Mouse (Mus musculus) adrenal gland, adult (tissue): ENCODE measurements around the gene Gm11555.
"Not testable (repeated sequence)": the region's sequence is repeated elsewhere in the genome, so short reads cannot be mapped to it uniquely, and the experiment has no call there.

Experiments
- DNase-seq, 2 experiments: peaks; one replicate each; pipeline ENCODE4 v3.0.0; 2022 to 2023; ENCODE audit warnings: low spot score in 1 of 2; ENCODE audit not compliant: inconsistent age in 2 of 2

Gm11555 gene

DNA sequence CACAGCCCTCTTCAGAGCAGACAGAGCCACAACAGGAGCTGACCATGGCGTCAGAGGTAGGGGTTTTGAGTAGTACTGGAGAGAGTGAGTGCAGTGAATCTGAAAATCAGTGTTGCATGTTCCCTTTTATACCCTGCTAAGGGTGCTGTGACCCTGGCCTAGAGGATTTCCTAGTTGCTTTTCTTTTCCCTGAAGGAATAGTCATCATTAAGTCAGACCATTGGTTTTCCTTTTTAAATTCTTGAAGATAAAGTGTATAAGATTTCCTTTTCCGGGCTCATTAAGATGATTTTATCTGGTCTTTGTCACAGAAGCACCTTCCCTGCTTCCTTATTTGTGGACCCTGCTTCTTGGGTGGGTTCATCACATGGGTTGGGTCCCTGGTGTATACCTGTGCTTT, at the start of gene Gm11555:
Gene Gm11555, minus strand, starts transcription at position 101 of the 400 bp plus-strand sequence.
- no peak for DNase-seq

DNA sequence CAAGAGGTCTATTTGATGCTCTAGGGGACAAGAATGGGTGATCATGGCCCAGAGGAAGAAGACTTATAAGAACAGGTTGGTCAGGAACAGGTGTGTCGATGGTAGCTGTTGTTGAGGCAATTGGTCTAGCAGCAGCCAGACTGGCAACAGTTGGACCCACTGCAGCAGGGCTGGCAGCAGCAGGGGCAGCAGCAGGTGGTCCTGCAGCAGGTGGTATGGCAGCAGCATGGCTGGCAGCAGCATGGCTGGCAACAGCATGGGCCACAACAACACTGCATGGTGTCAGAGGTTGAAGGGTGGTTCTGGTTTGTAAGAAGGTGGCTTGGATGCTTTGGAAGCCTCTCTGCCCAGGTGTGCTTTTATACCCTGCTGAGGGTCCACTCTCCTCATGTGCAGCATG, 40.4 kb upstream of the Gm11555 start, which contains the start of gene Gm14190:
Gene Gm14190, minus strand, starts transcription at position 278 of the 400 bp plus-strand sequence.
- DNase-seq = no peak

DNA sequence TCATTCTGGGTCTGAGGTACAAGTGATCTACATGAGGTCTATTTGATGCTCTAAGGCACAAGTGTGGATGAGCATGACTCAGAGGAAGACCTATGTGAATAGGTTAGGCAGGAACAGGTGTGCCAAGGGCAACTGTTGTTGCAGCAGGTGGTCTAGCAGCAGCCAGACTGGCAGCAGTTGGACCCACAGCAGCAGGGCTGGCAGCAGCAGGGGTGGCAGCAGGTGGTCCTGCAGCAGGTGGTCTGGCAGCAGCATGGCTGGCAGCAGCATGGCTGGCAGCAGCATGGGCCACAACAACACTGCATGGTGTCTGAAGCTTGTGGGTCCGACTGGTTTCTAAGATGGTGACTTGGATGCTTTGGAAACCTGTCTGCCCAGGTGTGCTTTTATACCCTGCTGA, 35.2 kb upstream of the Gm11555 start:
- DNase-seq = not testable (repeated sequence)

DNA sequence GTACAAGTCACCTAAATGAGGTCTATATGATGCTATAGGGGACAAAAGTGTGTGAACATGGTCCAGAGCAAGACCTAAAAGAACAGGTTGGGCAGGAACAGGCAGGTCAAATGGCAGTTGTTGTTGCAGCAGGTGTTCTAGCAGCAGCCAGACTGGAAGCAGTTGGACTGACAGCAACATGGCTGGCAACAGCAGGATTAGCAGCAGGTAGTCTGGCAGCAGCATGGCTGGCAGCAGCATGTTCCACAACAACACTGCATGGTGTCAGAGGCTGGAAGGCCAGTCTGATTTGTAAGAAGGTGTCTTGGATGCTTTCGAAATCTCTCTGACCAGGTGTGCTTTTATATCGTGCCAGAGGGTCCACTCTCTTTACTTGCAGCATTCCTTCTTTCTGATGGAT, 33.4 kb upstream of the Gm11555 start:
- no peak for DNase-seq

DNA sequence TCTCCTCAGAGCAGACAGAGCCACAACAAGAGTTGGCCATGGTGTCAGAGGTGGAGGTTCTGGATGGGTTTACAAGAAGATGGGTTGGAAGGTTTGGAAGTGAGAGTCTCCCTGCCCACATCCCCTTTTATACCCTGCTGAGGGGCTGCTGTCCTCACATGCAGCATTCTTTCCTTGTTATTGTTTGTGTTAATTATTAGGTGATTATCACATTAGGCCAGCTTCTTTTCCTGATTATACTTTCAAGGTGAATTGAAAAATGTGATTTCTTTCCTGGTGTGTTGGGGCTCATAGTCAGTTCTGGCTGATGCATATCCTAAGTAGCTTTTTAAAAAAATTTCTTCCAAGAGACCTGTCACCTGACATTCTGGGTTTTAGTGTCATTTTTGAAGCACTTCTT, 15.8 kb upstream of the Gm11555 start, which contains the start of gene Krtap4-6:
Gene Krtap4-6, minus strand, starts transcription at position 101 of the 400 bp plus-strand sequence.
- DNase-seq = no peak

DNA sequence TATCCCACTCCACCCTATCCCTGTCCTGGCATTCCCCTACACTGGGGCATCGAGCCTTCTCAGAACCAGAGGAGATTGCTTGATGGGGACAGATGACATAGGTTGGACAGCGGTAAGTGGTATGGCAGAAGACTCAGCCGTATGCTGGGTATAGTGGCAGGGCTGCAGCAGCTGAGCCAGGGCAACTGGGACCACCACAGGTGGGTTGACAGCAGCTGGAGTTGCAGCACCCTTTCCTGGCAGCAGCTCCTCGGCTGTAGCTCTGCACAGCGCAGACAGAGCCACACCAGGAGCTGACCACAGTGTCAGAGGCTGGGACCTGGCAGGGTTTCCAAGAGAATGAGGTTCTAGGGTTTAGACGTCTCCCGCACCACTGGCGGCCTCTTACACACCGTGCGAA, 12.8 kb upstream of the Gm11555 start:
- no peak for DNase-seq

DNA sequence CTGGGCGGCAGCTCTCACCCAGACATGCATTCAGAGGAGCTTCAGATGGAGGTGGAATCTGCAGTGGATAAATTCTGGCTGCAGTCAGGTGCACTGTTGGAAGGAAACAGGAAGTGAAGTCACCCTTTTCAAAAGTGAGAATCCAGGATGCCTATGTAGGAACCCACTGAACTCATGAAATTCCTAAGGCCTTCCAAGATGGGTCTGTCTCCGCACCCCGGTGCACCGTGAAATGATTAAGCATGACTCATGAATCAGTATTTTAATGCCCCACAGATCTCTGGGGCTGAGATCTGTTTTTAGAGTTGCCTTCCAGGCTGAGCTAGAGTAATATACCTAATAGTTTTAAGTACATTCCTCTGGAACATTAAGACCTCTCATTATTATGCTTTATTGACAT, 9.2 kb upstream of the Gm11555 start:
- DNase-seq = no peak

DNA sequence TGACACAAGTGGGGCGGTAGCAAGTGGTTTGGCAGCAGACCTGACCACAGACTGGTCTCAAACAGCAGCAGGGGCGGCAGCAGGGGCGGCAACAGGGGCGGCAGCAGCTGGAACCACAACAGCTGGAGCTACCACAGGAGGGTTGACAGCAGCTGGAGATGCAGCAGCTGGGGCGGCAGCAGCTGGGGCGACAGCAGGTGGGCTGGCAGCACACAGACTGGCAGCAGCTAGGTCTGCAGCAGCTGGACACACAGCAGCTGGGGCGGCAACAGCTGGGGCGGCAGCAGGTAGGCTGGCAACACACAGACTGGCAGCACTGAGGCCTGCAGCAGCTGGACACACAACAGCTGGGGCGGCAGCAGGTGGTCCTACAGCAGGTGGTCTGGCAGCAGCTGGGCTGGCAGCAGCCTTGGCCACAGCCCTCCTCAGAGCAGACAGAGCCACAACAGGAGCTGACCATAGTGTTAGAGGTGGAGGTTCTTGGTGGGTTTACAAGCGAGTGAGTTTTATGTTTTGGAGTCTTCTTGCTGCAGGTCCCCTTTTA, 8.5 kb upstream of the Gm11555 start, which contains the start of gene Gm11563:
Gene Gm11563, minus strand, starts transcription at position 494 of the 544 bp plus-strand sequence.
- not testable (repeated sequence) for DNase-seq

DNA sequence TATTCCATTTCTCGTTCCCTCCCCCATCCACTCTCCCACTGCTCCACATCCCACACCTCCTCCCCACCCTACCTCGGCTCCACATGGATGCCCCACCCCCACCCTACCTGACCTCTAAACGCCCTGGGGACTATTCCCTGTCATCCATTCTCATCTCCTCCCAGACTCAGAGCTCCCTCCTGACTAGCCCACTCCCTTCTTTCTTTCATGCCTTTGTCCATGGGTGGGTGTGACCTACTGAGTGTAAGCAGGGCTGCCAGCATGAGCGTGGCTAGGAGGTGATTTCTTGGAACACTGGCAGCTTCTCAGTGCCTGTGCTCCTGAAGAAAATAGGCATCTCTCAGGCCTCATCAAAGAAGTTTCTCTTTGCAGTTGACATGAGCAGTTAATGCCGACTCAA, 7.0 kb upstream of the Gm11555 start:
- no peak for DNase-seq

DNA sequence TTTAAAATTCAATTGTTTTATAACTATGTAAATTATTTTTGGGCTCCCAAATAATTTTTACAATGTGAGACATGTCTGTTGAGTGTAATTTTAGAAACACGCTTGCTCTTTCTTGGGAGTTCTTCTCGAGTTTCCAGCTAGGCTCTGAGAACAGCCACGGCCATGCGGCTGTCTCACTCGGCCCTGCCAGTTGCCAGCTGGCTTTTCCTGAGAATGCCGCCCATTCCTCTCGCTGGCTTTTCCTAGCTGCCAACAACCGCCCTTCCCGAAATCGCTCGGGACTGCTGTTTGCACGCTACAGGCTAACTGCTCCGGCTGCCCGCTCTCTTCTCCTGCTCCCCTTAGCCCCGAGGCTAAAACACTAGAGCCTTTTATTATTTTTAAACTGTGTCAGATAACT, 3.6 kb downstream of the Gm11555 start:
- no peak for DNase-seq

DNA sequence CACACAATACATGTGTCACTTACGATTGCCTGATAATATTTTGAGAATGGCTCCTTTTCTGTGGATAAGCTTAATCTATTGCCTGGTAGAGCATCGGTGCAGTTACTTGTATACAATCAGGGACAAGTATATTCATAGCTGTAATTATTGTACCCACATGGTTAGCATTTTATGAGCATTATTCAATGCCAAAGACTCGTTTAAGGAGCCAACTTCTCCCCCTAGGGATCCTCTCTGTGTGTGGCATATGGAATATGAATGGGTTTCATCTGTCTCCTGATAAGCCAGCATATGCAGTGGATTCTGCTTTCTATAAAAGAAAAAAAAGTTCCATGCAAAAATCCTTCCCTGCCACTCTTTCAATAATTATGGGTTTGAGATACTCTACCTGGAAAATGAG, 5.7 kb downstream of the Gm11555 start:
- no peak for DNase-seq

DNA sequence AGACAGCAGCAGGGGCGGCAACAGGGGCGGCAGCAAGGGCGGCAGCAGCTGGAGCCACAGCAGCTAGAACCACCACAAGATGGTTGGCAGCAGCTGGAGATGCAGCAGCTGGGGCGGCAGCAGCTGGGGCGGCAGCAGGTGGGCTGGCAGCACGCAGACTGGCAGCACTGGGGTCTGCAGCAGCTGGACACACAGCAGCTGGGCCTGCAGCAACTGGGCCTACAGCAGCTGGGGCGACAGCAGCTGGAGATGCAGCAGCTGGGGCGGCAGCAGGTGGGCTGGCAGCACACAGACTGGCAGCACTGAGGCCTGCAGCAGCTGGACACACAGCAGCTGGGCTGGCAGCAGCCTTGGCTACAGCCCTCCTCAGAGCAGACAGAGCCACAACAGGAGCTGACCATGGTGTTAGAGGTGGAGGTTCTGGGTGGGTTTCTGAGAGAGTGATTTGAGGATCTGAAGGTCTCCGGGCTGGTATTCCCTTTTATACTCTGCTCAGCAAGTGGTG, 6.3 kb downstream of the Gm11555 start, which contains the start of gene Krtap4-7:
Gene Krtap4-7, minus strand, starts transcription at position 455 of the 505 bp plus-strand sequence.
- not testable (repeated sequence) for DNase-seq

DNA sequence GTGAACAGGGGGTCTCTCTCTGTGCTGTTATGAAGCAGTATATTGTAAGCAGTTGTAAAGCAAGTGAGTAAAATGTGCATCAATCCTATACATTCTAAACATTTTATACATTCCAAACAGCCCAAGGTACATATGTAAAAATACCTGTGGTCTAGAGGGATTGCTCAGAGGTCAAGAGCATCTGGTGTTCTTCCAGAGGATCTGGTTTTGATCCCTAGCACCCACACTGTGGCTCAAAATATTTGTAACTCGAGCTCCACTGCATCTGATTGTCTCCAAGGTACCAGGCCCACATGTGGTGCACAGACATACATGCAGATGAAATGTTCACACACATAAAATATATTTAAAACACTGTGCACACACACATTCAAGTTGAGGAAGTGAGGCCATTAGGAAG, 9.1 kb downstream of the Gm11555 start:
- DNase-seq = no peak

DNA sequence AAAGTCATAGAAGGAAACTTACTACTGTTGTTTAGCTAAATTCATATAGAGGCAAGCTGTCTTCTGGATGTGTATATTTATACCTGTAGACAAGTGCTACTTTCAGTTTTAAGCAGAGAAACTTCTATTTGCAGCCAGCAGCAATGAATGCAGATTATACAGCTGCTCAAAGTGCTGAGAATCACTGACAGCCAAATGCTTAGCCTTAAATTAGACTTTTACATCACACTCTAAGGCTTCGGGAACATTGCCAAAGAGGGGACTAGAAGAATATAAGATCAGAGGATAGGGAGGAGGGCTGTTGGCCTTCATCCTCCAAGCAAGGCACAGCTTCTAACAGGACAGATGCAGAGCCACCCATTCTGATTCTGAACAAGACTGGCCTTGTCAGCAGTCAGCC, 12.9 kb downstream of the Gm11555 start:
- no peak for DNase-seq

DNA sequence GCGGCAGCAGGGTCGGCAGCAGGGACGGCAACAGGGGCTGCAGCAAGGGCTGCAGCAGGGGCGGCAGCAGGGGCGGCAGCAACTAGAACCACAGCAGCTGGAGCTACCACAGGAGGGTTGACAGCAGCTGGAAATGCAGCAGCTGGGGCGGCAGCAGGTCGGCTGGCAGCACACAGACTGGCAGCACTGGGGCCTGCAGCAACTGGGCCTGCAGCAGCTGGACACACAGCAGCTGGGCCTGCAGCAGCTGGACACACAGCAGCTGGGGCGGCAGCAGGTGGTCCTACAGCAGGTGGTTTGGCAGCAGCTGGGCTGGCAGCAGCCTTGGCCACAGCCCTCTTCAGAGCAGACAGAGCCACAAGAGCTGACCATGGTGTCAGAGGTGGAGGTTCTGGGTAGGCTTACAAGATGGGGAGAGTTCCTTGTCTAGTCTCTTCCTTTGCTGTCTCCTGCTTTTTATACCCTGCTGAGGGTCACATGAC, 15.3 kb downstream of the Gm11555 start, which contains the start of gene Krtap4-2:
Gene Krtap4-2, minus strand, starts transcription at position 432 of the 482 bp plus-strand sequence.
- no peak for DNase-seq

DNA sequence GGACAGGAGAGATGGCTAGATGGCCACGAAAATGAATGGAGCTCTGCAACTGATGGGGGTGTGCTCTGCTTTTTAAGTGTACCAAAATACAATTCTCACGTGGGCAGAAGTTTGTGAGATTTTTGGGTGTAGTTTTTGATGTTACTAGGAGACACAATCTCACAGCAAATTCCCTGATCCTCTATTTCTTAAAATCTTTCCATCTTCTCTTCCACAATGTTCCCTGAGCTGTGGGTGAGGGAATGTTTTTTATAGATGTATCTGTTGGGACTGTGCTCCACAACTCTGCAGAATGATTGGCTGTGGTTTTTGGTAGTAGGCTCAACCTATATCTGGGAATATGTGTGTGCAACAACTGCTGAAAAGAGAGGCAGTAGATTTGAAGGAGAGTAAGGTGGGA, 16.7 kb downstream of the Gm11555 start:
- no peak for DNase-seq

DNA sequence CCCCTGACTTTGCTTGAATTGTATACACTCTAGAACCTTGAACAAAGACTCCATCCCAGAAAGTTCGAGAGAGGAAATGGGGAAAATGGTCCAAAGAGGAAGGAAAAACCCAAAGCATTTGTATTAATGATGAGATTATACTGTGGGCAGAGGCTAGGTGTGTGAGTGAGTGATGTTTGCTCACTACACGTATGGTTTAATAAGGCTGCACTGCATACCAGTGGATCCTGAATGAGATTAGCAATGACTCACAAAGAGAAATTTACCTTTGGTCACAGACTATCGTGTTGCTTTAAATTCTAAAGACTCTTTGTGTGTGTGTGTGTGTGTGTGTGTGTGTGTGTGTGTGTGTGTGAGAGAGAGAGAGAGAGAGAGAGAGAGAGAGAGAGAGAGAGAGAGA, 19.1 kb downstream of the Gm11555 start:
- no peak for DNase-seq

DNA sequence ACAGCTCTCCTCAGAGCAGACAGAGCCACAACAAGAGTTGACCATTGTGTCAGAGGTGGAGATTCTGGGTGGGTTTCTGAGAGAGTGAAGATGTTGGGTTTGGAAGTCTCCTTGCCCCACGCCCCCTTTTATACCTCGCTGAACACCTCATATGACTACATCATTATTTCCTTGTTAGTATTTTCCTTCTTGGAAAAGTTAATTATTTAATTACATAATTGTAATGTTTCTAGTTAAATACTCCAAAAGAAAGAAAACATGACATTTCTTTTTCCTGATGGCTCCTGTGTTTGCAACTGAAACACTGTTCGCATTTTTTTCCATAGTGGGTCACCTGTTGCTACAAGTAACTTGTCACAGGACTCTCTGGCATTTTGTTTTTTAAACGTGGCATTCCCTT, 21.9 kb downstream of the Gm11555 start, which contains the start of gene Krtap4-1:
Gene Krtap4-1, minus strand, starts transcription at position 101 of the 400 bp plus-strand sequence.
- no peak for DNase-seq

DNA sequence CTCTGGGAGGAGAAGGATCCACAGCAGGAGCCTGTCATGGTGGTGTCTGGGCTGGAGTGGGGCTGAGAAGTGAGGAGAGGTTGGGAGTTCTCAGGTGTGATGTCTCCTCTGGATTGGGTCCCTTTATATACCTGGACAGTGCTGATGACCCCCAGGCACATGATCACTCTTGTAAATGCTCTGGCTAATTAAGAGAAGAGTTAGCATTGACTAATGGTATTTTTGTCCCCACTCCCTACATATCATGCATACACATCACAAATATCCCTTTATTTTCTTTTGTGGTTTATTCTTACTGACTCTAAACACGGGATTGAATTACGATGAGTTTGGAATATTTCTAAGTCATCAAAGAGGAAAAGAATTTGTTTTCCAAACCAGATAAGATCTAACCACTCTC, 29.7 kb downstream of the Gm11555 start, which contains the start of gene Gm11562:
Gene Gm11562, minus strand, starts transcription at position 101 of the 400 bp plus-strand sequence.
- no peak for DNase-seq

DNA sequence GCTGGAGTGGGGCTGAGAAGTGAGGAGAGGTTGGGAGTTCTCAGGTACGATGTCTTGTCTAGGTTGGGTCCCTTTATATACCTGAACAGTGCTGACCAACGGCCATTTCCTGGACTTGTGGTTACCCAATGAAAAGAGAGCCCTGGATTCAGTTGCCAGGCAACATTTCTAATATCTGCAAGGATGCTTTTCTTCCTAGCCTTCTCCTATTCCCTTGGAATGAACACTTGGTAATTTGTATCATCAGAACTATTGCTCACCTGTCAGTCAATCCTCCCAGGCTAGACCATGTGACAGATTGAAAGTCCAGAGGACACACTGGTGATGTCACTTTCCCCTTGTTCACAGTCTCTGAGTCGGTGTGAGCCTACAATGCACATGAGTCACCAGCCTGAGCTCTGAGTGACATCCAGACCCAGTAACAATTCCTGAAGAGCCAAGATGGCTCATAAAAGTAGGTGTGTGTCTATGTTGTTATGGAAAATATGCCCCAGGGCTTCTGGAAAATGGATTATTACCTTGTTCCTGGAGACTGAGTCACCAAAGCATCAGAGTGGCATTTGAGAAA, 35.2 kb downstream of the Gm11555 start, which contains the start of gene Krtap2-4:
Gene Krtap2-4, minus strand, starts transcription at position 51 of the 568 bp plus-strand sequence.
- peak in 1 of 2 experiments; percentile 18 for DNase-seq

DNA sequence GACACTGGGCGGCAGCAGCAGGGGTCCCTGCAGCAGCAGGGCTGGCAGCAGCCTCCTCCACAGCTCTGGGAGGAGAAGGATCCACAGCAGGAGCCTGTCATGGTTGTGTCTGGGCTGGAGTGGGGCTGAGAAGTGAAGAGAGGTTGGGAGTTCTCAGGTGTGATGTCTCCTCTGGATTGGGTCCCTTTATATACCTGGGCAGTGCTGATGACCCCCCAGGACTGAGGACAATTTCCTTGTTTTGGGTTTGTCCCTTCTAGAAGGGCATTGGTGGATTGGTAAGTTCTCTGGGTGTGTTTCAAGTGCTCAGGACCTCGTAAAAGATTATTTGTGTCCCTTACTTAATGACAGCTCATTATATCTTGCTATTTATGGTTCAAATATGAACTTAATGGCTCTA, 39.9 kb downstream of the Gm11555 start, which contains the start of gene Gm11937:
Gene Gm11937, minus strand, starts transcription at position 101 of the 400 bp plus-strand sequence.
- not testable (repeated sequence) for DNase-seq

DNA sequence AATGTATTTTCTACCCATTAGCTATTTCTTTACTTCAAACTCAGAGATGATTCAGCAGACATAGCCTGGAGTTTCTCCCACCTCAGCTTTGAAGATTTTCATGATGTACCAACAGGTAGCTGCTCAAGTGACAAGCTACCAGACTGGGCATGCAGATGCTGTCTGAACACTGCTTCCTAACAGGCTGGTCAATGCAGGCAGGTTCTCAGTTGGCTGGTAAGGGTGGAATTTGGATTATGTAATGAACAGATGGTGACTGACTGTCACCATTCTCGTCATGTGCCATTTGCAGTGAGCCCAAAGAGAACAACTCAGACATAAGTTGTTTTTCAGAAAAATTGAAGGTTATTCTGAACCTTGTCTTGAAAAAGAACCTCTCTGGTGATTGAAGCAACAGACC, 40.9 kb downstream of the Gm11555 start:
- DNase-seq = no peak
